Mouse (Mus musculus) kidney, adult 11 months (tissue): ENCODE measurements around the gene Rgs12.
A peak's percentile ranks its signal among the peaks of the same experiment; 100 is the strongest.

Experiments used
- DNase-seq: peaks from one replicate; pipeline ENCODE4 v3.0.0; 2022

The Rgs12 gene

DNA sequence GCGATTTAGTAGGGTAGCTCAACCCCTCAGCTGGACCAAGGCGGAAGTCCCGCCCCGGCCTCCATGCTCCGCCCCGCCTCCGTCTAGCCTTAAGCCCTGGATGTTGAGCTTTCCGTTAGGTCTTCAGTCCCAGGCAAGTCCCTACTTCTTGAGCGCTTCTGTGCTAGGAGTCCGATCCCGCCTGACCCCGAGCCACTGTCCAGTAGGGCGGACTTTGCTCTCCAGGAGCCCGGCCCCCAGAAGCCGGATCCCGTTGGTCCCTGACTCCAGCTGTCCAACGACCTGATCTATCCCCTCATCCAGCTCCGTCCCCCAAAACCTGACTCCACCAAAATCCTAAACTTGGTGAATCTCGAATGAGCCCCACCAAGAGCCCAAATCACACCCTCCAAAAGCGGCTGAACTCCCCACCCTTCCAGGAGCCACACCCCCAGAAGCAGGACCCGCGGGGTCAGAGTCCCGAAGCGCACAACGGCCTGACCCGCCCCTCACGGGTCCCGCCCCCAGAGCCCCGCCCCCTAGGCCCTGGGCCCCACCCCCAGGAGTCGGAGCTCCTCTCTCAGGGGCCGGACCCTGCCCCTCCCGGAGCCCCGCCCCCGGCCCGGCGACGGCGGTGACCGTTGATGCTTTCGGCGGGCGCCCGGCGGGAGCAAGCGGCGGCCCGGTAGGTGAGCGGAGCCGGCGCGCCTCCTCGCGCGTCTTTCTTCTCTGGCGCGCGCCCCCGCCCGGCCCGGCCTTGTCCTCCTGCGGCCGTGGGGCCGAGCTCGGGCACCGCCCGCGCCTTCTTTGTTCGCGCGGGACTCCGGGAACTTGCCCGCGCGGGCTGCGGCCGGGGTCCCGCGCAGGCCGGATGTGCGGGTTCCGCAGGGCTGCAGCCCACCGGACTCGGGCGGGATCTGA is at the start of gene Rgs12:
Gene Rgs12, plus strand, starts transcription at position 585 of the 900 bp plus-strand sequence.
- DNase-seq: peak; percentile 84

DNA sequence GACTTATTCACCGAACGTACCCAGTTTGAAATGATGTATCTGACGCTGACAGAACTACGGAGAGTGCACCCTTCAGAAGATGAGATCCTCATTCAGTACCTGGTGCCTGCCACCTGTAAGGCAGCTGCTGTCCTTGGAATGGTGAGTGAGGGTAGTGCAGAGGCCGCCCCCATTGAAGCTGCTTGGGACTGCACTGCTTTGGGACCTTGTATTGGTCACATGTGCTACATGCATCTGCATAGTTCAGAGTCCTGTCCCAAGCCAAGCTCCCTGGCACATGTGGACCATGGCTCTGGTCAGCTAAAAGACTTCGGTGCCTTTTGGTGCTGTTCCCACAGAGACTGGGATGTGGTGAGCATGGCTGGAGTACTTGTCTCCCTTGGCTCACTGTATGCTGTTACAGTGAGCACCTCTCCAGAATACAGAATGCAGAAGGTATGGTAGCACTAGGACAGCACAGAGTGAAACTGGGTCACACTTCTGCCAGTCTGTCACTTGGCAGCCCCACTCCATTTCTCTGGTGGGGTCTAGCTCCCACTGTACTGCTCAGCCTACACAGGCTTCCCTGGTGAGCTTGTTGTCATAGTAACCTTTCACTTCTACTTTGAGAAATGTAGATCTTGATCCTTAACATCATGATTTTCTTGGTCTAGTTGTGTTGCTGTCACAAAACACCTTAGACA is 49.3 kb upstream of the Rgs12 start:
- DNase-seq: no peak

DNA sequence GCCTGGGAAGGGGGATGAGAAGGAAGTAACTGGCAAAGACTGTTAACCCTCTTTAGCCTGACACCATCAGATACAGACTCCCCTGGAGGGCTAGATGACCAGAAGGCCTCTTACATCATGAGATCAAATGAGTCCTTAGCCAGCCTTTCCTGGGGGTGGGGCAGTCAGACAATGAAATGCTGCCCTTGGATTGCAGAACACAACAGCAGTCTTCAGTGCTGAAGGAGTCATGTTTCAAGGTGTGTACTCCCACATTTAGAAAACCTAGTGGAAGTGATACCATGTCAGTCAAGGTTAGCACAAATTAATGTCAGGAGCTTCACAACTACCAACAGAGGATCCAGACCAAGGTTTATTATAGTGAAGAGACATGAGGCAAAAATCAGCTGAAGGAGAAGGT is 46.9 kb upstream of the Rgs12 start:
- DNase-seq: no peak

DNA sequence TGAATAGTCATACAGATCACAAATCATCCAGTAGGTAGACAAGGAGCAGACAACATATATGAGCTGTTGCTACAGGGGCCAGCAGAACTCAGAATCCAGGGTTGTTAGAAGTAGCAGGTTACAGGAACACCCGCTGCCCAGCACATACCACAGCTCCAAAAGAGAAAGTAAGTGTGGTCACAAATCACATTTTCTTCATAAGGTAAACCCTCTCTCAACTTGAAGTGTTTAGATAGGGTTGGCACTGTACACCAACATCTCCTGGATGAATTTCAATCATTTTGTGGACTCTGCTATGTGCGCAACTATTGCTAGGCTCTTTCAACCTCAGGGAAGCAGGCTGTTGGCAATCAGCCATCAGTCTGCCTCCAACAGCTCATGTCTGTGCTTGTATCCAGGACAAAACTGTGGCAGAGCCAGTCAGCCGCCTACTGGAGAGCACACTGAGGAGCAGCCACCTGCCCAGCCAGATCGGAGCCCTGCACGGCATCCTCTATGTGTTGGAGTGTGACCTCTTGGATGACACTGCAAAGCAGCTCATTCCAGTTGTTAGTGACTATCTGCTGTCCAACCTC is 46.3 kb upstream of the Rgs12 start:
- DNase-seq: no peak

DNA sequence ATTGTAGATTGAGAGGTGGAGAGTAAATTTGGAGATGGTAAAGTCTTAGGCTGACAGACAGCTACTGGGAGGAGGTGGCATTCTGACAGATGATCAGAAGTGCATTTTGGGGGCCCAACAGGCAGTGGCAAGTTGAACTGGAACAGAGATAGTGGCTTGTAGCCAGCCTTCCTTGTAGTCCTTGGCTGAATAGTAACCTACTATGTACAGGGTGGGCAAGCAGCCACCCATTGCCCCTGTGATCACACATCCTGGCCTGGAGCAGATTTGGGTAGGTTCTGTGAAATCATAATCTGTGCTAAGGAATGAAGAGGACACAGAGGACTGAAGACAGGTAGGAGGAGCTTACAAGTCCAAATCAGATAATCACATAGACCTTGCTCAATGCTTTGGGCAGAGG is 44.8 kb upstream of the Rgs12 start:
- no peak for DNase-seq

DNA sequence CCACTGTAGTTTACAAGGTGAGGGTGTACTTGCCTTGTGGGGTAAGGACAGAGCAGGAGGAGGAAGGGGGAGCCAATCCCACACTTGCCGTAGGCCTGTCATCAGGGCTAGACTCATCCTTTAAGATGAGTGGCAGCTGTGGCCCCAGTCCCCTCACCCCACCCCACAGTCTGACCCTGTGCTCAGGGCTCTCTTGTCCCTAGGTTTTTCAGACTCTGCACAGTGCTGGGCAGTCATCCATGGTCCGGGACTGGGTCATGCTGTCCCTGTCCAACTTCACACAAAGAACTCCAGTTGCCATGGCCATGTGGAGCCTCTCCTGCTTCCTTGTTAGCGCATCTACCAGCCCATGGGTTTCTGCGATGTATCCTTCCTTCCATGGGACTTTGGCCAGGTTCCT is 42.0 kb upstream of the Rgs12 start:
- DNase-seq: no peak

DNA sequence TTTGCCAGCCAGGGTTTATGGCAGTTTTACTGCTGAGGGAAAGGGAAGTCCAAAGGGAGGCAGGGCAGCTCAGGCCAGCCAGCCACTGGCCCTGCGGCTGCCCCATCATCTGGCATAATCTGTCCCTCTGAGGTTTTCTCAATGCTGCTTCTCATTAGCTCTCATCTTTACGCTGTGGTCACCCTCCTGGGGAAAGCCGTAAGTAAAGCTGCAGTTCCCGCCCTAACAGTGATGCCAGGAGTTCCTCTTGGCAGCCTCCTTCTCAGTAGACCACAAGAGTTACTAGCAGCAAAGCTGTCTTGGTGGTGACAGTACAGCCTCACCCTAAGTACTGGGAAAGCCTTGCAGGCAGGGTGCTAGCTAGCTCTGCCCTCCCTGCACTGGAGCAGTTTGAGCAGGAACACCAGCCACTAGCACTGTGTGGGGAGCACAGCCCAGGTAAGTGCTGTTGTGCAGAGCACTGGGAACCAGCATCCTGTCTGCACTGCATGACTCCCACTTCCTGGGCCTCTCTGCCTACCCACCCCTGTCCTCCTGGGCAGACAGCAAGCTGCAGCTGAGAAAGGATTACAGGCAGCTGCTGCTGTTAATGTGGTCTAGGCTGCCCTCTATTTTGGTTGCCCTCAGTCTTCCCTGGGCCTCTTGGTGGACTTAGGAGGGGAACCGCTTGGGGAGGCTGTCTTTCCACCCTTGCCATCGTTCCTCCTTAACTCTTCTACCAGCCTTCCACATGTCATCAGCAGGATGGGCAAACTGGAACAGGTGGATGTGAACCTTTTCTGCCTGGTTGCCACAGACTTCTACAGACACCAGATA is 41.1 kb upstream of the Rgs12 start, which contains the start of gene Msantd1:
Gene Msantd1, plus strand, starts transcription at position 103 of the 816 bp plus-strand sequence.
- DNase-seq: no peak

DNA sequence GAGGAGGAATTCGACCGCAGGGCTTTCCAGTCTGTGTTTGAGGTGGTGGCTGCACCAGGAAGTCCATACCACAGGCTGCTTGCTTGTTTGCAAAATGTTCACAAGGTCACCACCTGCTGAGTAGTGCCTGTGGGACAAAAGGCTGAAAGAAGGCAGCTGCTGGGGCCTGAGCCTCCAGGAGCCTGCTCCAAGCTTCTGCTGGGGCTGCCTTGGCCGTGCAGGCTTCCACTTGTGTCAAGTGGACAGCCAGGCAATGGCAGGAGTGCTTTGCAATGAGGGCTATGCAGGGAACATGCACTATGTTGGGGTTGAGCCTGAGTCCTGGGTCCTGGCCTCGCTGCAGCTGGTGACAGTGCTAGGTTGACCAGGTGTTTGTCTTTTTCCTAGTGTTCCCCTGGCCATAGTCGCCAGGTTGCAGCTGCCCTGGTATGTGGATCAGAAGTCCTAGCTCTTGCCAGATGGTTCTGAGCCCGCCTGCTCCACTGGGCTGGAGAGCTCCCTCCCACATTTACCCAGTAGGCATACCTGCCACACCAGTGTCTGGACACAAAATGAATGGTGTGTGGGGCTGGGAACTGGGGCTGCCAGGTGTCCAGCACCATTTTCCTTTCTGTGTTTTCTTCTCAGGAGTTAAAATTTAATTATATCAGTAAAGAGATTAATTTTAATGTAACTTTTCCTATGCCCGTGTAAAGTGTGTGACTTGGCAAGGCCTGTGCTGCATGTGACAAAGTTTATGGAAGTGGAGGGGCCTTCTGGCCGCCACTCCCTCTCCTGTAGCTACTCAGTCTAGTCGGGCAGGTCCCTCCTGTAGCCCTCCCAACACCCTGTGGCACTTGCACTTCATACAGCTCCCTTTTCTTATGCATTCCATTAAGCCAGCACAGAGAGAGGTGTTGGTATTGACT is 40.3 kb upstream of the Rgs12 start:
- DNase-seq: peak; percentile 25

DNA sequence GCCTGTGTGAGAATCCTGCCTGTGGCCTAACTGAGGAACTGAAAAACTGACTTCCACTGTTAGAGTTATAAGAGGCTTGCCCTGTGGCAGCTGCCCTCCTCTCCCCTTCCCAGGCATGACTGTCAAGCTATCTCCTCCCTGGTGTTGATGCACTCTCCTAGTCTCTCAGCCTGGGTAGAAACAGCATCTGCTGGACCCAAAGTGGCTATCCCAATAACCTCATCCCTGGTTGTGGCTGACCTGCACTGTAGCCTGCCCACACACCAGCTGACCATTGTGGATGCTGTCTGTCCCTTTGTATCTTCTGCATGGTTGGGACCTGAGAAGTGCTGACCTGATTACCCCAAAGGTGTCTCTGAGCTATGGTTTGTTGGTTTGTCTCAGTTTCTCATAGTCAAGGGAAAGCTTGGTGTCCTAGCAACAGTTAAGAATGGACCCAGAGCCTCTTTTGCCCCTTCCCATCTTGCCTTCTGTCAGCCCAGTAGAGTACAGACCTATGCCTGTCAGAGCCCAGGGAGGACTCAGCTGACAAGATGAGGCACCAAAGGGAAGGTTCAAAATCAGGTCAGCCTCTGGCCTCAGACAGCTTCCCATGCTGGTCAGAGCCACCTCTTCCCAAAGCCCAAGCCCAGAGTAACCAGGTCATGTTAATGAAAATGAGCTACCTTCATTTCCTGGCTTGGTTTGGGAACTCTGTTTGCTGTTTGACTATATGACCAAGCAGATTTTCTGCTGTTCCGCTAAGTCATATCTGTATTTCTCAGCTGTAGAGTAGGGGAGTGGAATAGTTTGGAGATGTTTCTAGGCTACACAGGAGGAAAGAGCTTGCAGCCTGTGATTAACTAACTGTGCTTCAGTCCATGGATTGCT is 39.4 kb upstream of the Rgs12 start:
- no peak for DNase-seq

DNA sequence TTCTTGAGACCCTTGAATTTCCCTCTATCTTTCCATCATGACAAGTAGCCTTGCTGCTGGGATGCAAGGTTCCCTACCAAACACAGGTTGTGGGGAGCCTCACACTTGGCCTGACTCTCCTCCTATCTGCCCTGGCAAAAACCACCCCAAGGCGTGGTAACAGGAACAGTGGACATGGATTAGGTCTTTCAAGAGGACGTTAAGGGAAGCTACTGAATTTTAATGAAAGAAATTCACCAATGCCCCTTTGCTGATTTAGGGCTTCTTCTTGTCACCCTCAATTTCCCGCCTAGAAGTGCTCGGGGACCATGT is 38.8 kb upstream of the Rgs12 start:
- no peak for DNase-seq

DNA sequence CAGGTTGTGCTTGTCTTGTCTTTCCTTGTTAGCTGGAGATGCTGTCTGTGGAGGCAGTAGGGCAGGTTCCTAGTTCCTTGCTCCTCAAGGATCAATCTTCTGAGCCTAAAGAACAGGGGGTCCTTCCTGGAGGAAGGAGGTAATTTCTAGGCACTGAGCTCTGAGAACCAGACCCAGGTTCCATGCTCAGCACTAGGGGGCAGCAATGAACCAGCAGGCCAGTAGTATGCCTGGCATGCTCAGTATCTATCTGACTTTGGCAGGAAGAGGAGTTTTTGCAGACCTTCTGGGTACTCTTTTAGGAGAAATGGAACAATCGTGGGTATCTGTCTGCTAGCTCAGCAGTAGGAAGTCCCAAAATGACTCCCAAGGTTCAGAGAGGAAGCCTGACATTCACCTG is 33.4 kb upstream of the Rgs12 start:
- peak; percentile 43 for DNase-seq

DNA sequence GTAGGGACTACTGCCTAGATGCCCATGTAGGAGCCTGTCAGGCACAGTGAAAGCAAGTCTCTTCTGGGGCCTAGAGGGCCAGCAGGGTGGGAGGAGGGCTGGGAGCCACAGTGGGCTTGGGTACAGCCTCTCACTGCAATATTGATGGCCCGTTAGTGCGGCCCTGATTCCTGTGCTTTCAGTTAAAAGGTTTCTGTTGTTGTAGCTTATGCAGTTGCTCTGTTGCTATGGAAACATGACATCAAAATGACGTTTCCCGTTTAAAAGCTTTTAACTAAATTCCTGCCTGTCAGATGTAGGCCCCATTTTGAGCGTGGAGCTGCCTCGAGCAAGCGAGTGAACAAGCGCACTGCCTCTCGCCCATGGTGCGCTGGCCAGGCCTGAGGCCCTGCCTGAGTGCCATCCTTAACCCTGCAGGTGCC is 32.0 kb upstream of the Rgs12 start:
- DNase-seq: no peak

DNA sequence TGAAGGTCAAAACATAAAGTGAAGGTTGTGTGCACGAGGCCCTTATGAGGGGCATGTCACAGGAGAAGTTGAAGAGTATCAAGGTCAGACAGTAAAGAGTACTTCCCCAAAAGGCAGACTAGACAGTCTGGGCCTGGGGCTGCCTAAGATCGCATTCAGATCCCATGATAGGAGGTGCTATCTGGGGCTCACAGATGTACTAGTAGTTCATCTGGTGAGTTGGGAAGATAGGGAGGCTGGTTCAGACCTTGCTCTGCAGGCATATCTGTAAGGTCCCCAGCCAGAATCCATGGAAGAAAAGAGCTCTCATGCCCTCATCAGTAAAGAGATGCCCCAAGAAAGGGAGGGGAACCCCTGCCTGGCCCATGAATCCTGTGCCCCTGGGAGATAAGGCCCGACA is 30.5 kb upstream of the Rgs12 start:
- no peak for DNase-seq

DNA sequence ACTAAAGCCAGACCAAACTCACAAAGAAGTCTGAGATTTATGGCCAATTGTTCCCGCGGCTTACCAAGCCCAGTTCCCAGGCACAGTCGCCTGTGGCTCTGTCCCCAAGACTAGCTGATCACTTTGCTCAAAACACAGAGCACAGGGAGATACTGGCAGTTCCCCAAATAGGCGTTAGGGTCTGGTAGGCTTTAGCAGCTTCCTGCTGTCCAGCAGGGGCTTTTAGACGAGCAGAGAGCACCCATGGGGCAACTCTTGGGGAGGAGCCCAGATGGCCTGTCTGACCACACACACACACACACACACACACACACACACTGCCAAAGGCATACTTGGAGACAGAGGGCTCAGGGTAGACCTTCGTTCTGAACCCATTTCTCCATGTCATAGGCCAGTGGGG is 26.7 kb upstream of the Rgs12 start:
- DNase-seq: no peak

DNA sequence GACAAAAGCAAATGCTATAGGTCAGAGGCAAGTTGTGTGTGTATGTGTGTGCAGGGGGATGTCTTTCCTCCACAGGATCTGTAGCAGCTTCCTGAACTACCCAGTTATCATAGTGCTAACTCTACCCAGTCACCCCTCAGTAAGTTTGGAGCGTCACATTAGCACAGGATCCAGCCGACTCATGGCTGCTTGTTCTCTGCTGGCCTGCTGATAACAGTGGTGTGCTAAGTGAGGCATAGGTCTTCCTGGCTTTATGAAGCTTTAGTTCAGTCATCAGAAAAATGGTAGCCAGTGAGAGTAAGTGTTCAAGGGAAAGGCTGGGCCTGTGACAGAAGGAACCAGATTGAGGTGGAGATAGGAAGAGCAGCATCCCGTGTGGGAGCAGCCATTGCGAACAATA is 25.3 kb upstream of the Rgs12 start:
- no peak for DNase-seq

DNA sequence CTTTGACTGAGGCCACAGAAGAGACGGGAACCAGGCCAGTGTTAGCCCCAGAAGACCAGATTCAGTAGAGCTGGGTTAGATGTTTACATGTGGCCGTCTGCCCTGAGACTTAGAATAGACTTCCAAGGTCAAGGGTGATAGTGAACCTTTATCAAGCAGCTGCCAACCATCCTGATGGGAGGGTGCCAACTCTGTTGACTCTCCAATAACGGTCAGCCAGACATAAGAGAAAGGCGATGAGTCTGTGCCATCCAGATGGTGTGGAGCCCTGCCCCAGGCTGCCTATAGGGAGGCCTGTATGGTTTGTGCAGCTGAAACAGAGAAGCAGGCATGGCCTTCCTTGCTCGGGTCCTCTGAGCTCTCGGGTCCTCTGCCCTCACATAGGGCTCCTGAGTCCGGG is 24.7 kb upstream of the Rgs12 start:
- no peak for DNase-seq

DNA sequence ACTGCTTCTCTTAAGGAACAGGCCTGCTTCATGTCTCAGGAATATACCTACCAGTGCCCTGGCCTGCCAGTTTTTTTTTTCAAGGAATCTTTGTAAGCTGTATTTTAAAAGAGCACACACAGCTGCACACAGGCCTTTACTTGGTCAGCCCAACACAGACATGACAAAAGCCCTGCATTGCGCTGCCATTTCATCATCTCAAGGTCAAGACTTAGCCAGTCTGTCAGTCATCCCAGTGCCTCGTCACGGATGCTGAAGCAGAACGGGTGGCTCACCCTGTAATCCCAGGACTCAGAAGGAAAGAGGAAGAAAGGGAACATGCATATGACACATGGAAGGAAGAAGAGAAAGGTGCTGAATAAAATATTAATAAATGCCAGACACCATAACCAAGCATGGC is 21.6 kb upstream of the Rgs12 start:
- DNase-seq: no peak

DNA sequence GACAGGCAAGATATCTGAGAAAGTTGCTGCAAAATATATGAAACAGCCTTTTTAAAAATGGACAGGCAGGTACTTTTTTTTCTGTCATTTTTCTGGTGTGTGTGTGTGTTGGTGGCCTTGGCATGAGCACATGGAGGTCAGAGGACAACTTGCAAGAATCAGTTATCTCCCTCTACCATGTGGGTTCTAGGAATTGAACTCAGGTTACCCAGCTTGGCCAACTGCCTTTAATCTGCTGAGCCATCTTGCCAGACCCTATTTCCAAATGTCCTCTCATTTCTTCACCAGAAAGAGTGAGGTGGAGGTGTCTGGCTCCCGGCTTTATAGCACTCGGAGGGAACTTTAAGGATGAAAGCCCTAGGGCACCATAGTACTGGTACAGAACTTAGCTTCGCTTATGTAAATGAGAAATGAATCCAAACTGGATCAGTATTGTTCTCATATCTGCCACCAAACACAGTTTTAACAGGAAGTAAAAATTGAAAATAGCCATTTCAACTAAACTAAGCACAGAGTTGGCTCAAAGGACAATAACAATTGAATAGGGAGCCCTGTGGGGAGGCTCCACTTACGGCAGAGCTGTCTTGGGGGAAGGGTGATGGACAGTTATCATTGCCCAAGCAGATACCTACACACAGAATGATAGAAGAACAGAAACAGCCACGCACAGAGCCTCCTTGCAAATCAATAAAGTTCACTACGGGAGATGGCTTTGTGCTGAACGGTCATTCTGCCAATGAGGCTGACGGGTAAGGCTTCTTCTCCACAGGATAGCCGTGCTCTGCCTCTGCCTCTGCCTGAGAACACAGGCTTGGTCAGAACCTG is 18.9 kb upstream of the Rgs12 start:
- no peak for DNase-seq

DNA sequence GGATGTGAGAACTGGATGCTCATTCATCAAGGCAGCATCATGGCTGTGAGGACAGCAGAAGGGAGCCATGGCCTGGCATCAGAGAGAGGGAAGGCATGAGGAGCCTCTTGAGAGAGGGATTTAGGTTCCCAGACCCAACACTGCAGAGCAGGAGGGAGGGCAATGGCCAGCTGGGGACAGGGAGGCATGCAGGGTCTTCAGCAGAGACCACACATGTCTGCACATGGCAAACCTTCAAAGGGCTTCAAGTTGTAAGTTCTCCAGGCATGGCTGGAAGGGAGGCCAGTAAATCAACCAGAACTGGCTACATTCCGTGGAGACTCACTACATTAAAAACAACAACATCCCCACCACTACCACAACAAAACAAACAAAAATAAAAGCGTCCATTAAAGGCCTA is 18.2 kb upstream of the Rgs12 start:
- no peak for DNase-seq
